Mouse (Mus musculus) kidney, adult 18-20 months (tissue): ENCODE data around the gene Bcl11b.

Experiments
- DNase-seq: peaks from one replicate; pipeline ENCODE4 v3.0.0; 2021

Bcl11b gene

DNA sequence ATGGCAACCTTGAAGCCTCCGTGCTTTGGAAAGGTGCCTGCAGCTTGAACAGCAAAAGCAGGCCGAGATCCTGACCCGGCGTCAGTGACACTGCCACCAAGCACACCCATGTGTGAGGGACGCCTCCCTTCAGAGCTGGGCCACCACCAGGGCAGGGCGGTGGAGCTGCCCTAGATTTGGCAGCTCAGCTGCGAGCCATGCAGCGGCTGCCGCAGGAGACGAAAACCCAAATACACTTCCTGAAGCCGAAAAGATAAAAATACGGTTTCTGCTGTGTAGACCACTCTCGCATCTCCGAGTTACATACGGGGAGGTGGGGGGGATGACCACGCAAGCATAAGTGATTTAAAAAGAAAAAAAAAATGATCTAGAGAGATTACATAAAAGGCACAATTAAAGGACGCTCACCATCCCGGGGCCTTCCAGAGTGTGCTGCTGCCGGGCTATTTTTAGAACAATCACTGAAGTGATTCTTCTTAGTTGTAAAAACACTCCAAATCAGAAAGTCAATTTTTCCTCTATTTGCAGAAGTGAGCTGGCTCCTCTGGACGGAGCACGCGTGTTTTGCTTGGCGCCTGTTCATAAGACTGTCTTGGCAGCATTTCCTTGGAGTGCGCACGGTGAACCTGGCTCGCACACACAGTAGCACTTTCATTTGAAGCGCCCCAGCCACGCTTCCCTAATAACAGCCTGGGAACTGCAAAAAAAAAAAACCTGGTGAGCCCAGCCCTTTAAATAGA is 72.6 kb downstream of the Bcl11b start:
- peak; percentile 69 for DNase-seq

DNA sequence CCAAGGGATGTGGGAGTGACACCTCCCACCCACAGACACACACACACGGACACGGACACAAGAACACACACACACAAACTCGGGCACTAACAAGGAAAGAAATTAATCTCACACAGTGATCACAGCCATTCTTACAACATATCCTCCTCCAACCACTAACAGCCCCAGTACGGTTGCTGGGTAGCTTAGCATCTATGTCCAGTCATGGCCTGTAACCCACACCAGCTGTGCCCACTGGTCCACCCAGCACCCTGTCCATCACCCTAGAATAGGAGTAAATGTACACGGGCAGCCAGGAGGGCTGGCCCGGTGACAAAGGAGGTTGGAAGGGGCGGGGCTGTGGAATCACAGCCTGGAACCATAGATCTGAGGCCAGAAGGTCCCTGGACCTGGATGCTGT is 74.5 kb downstream of the Bcl11b start:
- peak; percentile 34 for DNase-seq

DNA sequence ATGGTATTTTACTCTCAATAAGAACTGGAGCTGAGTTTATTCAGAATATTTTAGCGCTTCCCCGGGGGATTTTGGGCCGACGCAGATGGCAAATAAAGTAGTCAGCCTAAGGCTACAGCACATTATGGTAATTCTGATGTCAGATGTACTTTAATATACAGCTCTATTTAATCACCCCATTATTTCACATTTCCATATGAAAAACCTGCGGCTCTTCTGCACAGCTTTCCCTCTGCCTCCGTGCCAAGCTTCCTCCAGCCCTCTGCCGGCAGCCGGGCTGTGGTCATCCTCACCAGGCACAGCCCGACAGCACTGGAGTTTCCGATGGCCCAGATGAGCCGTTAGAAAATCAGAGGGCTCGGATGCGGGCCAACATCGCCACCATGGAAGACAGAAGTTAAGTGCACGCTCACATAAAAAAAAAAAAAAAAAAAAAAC is 74.9 kb downstream of the Bcl11b start:
- DNase-seq = no peak

DNA sequence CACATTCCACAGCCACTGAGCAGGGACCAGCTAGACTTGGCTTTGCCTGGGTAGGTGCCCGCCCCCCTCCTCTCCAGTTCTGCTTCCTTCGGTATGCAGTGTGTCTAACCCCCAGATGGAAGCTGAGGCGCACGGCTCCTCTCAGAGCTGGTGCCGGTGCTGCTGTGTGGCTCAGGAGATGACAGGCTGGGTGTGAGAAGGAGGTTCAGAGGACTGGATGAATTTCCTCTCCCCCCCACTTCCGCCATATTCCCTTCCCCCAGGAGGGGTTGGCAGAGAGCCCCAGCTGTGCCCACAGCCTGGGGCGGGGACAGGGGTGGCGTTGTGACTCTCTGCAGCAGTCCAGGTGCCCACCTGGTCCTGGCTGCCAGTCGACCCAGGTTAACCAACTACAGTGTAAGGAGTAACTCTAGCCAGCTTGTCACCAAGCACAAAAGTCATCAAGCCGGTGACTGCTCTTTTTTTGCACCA is 75.4 kb downstream of the Bcl11b start:
- DNase-seq = no peak

DNA sequence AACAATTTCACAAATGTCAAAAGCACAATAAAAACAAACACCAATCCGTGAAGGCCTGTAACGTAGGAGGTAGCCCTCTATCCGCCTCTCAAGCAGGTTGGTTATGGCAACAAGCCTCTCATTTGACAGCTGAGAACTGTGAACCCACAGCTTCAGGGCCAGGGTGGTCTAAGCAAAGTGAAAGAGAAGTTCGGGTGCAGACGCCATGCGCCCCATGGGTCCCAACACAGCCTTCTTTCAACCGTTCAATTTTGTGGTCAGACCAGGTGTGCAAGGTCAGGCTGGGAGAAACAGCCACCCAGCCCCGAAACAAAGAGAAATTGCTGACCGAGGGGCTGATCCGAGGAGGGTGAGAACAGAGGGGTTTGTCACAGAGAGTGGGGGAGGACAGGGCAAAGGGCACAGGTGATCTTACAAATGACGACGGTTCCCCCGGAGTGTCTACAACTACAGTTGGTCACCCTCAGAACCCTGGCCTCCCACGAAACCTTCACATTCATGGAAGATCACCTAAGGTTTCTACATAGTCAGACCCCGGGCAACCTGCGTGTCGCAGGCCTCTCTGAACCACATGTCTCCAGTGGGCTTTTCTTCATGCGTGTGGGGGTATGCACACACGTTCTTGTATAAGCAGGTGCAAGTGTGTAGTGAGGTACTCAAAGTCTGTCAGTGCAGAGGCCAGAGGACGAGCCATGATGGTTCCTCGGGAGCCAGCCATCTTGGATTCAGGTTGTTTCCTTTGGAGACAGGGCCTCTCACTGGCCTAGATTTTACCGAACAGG is 77.1 kb downstream of the Bcl11b start:
- DNase-seq = no peak

DNA sequence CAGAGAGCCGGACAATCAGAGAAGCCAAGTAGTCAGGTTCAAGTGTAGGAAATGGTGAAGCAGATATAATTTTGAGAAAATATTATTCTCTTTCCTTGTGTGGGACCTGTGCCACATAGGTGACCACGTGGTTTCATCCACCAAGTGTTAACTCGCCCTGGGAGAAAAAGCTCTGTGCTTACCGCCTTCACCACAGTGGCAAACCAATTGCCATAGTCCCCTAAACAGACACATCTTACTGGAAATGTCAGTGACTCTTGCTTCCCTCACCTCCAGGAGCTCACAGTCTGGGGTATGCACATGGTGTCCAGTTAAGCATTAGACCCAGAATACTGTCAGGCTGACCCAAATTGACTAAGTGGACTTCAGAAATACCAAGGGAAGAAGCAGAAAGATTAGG is 78.7 kb downstream of the Bcl11b start:
- DNase-seq = no peak

DNA sequence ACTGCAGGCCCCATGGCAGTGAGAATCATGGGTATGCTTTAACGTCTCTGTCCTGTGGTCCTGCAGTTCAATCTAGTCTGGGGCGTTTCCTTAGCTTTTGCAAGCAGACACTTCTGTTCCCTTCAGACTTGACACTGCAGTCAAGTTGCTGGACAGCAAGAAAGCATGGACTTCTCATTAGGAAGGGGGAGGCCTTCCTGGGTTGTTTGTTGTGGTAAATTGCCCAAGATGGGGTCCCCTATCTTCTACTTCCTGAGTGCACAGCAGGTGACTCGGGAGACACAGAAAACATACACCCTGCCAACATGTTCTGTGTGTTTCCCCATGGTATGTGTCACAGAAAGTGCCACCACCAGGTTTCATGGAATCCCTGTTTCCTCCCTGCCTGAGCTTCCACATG is 79.4 kb downstream of the Bcl11b start:
- DNase-seq = no peak

DNA sequence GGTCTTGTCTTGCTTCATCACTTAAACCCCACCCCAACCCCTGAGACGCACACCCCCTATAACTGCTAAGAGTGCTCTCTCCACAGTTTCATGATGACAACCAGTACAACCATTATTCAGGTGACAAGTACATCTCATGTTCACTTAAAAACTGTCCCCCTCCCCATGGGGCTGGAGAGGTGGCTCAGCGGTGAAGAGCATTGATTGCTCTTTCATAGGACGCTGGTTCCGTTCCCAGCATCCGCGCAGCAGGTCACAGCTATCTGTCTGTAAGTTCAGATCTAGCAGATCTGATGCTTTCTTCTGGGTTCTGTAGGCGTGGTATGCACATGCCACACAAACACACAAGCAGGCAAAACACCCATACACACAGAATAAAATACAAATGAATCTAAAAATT is 81.2 kb downstream of the Bcl11b start:
- DNase-seq = no peak

DNA sequence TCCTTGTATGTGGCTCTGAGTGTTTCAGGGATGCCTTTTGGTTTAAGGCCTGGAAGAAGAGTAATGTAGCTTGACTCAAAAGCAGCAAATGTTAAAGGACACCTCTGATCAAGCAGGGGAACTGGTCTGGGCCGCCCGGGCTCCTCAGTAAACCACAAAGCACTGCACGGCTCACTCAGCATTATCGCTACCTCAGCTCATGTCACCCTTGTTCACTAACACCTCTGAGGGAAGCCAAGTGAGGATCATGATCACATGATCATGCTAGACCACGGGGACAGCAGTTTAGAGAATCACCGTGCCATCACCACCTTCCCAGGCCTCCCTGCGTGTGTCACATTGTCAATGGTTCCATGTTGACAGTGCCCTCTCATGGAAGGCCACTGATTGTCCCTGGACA is 81.8 kb downstream of the Bcl11b start:
- DNase-seq = no peak

DNA sequence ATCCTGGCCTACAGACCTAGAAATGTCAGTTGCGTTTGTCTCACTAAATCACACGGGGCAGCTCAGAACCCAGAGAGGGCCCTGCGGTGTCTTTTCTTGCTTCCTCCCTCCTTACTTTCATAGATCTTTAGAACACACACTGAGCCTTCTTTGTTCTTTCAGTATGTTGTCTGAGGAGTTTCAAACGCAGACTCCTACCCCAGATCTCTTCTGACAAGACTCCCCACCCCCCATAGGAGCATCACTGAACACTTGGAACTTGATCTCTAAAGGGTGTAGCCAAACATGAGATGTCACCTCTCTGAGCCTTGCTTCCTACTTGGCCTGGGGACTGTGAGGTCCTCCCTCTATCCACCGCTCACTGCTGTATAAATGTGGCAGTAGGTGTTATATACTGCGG is 82.2 kb downstream of the Bcl11b start:
- no peak for DNase-seq

DNA sequence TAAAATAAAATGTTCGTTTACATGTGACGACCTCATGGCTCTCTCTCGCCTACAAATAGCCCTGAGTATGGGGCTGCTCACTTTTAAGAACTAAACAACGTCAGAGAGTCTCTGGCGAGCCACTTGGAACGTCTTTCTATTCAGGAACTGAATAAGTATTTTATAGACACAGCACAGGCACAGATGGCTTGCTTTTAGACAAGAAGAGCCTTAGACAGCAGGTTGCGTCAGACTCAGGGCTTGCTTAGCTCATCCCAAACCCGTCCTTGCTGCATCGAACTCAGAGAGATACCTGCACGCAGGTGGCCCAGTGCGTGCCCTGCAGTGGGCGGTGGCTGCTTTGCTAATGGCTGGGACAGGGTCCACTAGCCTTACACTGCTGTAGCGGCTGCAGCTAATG is 82.7 kb downstream of the Bcl11b start:
- DNase-seq = no peak

DNA sequence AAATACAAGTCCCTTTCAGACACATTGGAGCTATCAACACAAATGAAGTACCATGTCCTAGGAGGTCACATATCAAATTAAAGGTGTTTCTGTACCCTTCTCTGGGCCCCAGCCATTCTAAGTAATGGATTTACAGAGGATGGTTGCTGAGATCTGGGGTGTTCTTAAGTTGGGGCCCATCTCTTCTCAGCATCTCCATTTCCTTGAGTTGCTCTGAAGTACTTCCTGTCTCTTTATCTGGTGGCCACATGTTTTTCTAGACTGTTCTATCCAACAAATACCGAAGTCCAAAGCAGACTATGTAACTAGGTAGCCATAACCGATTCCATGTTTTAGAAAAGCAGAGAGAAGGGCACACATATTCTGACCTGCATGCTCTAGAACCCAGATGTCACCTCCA is 83.3 kb downstream of the Bcl11b start:
- DNase-seq = no peak

DNA sequence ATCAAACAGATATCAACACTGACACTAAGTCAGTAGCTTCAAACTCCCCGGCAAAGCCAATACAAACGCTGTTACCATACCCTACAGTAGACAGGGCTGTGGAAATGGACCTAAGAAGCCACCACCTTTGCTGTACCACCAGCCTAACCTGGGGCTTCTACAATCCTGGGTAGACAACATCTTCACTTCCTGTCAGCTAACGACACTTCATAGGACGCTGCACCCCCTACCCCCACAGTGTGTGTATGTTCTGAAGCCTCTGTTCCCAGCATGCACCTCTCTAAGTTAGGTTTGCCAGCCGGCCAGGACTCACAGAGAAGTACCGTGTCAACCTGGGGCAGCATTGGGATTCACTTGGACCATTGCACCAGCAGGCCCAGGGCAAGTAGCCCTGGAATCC is 84.6 kb downstream of the Bcl11b start:
- DNase-seq = no peak

DNA sequence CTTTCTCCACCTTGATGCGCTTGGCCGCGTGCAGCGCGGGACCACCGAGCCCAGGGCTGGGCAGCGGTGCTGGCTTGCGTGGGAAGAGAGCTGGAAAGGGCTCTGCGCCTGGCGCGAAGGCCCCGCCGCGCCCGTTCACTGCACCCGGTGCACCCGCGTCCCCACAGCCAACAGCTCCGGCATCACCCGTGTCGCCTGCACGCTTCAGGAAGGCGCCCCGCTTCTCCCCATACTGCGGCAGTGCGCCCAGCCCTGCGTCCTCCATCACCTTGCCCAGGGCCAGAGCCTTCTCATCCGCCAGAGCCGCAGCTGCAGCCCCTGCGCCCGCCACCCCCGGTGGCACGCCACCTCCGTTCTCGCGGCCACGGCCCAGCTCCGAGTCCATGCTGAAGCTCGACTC is 87.4 kb downstream of the Bcl11b start:
- DNase-seq = no peak

DNA sequence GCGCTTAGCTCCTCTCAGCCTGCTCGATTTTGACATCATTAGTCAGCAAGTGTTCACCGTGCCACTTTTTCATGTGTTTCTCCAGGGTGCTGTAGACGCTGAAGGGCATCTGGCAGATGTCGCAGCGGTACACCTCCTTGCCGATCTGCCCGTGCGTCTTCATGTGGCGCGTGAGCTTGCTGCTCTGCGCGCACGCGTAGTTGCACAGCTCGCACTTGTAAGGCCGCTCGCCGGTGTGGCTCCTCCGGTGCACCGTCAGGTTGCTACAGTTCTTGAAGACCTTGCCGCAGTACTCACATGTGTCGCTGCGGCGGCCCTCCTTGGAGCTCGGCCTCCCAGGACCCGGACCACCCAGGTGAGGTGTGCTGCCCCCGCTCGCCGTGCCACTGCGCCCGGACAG is 88.0 kb downstream of the Bcl11b start:
- no peak for DNase-seq

DNA sequence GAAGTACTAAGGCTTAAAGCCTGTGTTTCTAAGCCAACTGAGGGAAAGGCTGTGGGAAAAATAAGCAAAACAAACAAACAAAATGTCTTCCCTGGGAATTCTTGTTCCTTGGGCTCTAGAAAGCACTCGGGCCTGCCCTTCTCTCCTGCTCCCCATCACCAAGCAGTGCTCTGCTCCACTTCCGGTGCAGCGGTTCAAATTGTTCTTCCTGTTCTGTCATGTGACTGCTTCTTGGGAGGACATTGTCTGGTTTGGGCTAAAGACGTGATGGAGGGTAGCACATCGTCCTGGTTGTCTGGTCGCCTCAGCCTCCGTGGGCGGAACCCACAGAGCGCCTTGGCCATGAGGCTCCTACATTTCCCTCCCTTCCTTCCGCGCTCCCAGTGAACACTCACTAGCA is 94.6 kb downstream of the Bcl11b start:
- DNase-seq = no peak

DNA sequence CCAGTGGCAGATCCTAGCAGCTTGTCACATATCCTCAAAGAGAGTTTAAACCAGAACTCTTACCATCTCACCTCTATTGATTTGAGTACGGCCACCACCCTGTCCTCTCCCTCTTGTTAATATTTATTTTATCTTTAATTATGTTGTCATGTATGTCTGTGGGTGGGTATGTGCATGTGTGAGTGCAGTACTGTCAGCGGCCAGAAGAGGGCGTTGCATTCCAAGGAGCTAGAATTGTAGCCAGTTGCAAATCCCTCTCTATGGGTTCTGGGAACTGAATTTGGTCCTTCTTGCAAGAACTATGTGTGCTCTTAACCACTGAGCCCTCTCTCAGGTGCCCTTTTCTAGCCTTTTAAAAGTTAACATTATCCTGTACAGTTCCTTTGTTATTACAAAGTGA is 98.1 kb downstream of the Bcl11b start:
- no peak for DNase-seq

DNA sequence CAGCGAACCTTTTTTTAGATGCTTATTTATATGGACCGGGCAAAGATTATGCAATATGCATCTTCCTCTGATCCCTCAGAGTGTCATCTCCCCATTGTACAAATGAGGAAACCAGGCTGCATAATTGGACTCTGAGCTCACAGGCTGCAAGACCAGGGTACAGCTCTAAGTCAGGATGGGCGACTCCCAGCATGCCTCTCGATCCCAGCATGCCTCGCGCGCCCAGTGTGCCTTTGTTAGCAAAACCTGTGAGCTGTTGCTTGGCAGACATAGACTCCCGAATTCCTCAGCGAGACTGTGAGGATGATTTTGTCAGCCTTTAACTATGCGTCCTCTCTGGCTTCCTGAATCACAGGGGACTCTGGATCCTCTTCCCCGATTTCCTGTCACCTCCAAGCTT is 98.9 kb downstream of the Bcl11b start:
- no peak for DNase-seq

DNA sequence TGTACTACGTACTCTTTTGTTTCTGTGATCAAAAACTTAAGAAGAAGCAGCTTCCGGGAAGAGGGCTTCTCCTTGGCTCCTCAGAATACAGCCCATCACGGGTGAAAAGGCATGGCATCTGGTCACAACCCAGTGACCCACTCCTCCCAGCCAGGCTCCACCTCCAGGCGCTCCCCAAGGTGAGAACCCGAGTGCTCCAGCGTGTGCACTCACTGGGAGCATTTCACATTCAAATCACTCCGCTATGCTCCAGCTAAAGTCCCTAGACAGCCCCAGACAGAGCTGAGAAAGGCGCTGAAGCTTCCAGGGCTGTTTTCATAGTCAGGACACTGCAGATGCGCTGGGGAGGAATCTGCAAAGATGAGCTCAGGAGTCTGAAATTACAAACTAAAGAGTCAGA is 99.5 kb downstream of the Bcl11b start:
- DNase-seq = no peak

DNA sequence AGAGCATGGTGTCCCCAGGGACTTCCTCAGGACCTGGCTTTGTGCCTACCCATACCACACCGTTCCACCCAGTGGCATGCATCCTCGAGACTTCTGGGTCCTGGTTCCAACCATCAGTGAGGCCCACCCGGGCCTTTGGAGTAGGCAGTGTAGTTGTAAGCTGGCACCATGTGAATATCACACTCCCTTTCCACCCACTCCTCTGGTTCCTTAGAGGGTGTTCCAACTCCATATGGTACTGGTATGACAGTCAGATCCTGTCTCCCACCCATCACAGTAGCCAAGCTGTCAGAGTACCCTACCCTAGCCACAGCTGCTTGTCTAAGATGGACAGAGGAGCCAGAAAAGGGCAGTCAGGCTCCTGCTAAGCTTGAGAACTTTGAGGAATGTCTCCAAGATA is 112.0 kb downstream of the Bcl11b start:
- DNase-seq = no peak

DNA sequence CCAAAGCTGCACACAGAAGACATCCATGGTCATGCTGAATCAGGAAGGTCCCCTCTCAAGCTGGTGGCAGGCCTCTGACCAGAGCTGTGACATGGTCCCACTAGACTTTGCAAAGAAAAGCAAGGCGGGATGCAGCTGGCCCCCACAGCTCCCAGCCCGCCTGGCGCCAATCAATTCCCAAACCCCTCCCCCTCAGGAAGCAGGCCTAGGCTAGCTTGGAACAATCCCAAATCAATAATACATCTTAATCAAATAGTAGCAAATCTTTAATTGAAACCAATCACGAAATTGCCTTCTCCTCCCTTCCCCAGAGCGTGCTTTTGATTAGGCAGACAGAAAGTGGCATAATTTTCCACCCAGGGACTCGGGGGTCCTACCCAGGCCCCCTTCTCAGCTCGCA is 113.1 kb downstream of the Bcl11b start:
- no peak for DNase-seq

DNA sequence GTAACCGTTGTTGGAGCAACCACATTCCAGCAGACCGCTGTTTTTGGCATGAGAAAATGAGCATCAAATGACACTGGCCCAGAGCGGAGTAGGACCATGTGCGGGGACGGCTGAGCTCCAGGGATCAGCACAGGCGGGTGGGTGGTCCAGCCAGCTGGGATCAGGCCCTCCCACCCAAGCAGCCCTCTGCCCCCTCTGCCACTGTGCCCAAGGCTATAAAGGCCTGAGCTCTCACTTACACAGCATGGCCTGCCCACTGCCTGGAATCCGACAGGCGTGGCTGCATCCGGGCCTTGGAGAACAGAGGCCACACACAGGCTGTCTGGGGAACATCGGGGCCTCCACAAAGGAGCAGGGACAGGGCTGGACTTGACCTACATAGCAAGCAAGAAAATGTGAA is 113.6 kb downstream of the Bcl11b start:
- DNase-seq = no peak

DNA sequence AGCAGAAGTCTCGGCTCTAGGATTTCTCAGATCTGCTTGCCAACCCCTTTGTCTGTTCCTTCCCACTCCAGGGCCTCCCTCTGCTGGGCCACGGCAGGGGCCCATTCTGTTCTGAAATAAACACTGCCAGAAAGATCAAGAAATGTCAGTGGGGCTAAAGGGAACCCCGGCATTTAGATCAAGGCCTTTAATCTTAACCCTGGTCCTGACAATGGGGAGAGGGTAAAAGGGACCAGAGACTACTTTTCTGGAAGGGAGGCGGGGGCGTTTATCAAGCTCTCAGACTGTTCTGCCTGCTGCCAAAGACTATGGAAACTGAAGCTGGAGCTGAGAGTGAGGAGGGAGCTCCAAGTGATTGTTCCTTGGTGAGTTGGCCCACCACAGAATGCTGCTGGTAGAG is 114.8 kb downstream of the Bcl11b start:
- no peak for DNase-seq

DNA sequence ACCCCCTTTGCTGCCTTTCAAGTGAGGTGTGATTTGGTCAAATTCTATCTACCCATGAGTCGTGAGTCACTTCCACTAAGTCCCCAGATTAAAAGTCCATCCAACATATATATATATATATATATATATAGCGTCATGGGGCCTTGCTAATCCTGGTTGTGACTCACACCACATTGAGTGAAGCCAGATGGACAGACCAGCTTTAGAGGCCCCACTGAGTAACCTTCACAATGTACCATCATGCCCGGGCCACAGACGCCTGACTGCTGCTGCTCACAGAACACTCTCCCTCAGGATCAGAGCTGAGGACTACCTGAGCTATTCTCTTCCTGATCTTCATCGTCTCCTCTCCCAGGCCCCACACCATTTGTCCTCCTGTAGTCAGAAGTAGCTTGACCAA is 115.4 kb downstream of the Bcl11b start:
- no peak for DNase-seq

DNA sequence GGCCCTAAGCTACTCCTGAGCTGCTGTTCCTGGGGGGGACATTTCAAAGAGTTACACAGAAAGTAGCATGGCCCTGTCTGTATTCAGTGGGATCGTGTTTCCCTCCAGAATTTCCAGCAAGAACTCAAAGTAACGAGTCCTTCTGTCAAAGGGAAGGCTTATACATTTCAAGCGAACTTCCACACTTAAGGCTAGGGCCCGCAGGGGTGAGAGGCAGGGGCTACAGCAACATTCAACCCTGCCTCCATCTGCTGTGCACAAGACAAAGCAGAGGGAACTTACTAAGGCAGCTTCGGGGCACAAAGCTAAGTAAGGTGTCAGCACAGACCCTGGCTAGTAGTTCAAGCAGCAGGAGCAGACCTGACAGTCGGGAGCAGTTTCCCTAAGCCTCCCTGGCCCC is 115.8 kb downstream of the Bcl11b start:
- DNase-seq = no peak
